36 mouse cellular contexts compared by ENCODE assay signal in genomic region chr8:122488387-122488786, GRCm38 (mm10). TPM values are rescaled to one million over a fixed set of nuclear protein-coding genes. Genes with fewer than 3 reads are reported as not detected.
DNase-seq lines count a peak whose midpoint lies in the region; ATAC-seq and TF ChIP-seq lines count a peak whose summit lies in the region.
"Had no signal": no experiment of that assay in that cellular context is flagged by ENCODE, and none has a peak within 500 bp of the region (broad histone marks: within the 10 kb centered on the region; RNA-seq: fewer than 3 reads in every experiment).

No protein-coding gene starts in this region.

- H3K9ac ChIP-seq in hindbrain, postnatal 0 days (replicated peaks; ENCODE audit: low read length) = no peak overlapping the region
- H3K9ac ChIP-seq: forebrain, embryonic 12.5 days; heart, embryonic 13.5 days; hindbrain, embryonic 15.5 days; kidney, embryonic 15.5 days; limb, embryonic 13.5 days; liver, embryonic 12.5 days; liver, postnatal 0 days; midbrain, embryonic 13.5 days had no signal

- TF ChIP-seq CTCF in hindbrain, postnatal 0 days (IDR thresholded peaks at IDR 0.05; ENCODE audit: low read depth) = no peak
- TF ChIP-seq CTCF in brain, embryonic 14.5 days (IDR thresholded peaks at IDR 0.05; ENCODE audit: borderline replicate concordance, extremely low read depth, insufficient read depth, insufficient read length) = no peak

- DNase-seq in cerebellum, postnatal 10 days = peak; percentile 85 to 88
- DNase-seq in hindbrain, postnatal 0 days (ENCODE audit: low spot score) = peak; percentile 48
- no peak for DNase-seq in hindbrain, embryonic 10.5 days (ENCODE audit: low spot score)
- DNase-seq in brain, embryonic 14.5 days (ENCODE audit: low read depth) = peak; percentile 22
- DNase-seq in layer of hippocampus, postnatal 14 days (ENCODE audit: low spot score in 2 of 2) = peak; percentile 47 to 73
- no peak for DNase-seq in lung, adult 18-20 months
- DNase-seq: adrenal gland, adult 2 months; adrenal gland, postnatal 36 days; cerebellum, adult 9-10 months; heart, postnatal 10 days; kidney, adult 18-20 months; kidney, postnatal 25 days; liver, postnatal 0 days; lung, postnatal 4 days; right cerebral cortex, postnatal 14 days; thymus, postnatal 4 days had no signal

- WGBS in hindbrain, postnatal 0 days = 65% methylated on average over 9 of the region's 9 CpGs
- 93% methylated on average over 9 of the region's 9 CpGs for WGBS in hindbrain, embryonic 10.5 days

- no peak overlapping the region; the same call in 1 of the 2 replicates for H3K27ac ChIP-seq in hindbrain, postnatal 0 days
- H3K27ac ChIP-seq in hindbrain, embryonic 10.5 days = no peak overlapping the region
- H3K27ac ChIP-seq: forebrain, embryonic 12.5 days; heart, embryonic 13.5 days; hindbrain, embryonic 15.5 days; kidney, embryonic 15.5 days; limb, embryonic 13.5 days; liver, embryonic 12.5 days; midbrain, embryonic 13.5 days had no signal

- no peak for TF ChIP-seq POLR2A in brain, embryonic 14.5 days (IDR thresholded peaks at IDR 0.05; ENCODE audit: borderline replicate concordance, extremely low read depth, insufficient read depth, insufficient read length, poor library complexity, severe bottlenecking)

- no peaks in the 10 kb centered on the region for H3K4me1 ChIP-seq in hindbrain, postnatal 0 days (ENCODE audit: insufficient read depth, low read length)
- H3K4me1 ChIP-seq in hindbrain, embryonic 10.5 days (replicated peaks) = no peaks in the 10 kb centered on the region
- H3K4me1 ChIP-seq: forebrain, embryonic 12.5 days; heart, embryonic 13.5 days; hindbrain, embryonic 15.5 days; kidney, embryonic 15.5 days; limb, embryonic 13.5 days; liver, embryonic 12.5 days; midbrain, embryonic 13.5 days had no signal

- no peak overlapping the region for H3K4me2 ChIP-seq in hindbrain, postnatal 0 days (ENCODE audit: low read depth, low read length)
- H3K4me2 ChIP-seq: forebrain, embryonic 12.5 days; heart, embryonic 13.5 days; hindbrain, embryonic 15.5 days; kidney, embryonic 15.5 days; limb, embryonic 13.5 days; liver, embryonic 12.5 days; midbrain, embryonic 13.5 days had no signal

- H3K4me3 ChIP-seq in hindbrain, postnatal 0 days (ENCODE audit: low read length) = no peak overlapping the region
- H3K4me3 ChIP-seq in hindbrain, embryonic 10.5 days = no peak overlapping the region
- H3K4me3 ChIP-seq: erythroblast, embryonic 14.5 days; forebrain, embryonic 12.5 days; heart, embryonic 13.5 days; hindbrain, embryonic 15.5 days; kidney, embryonic 15.5 days; limb, embryonic 13.5 days; liver, embryonic 12.5 days; midbrain, embryonic 13.5 days had no signal

- ATAC-seq in cerebellum, adult (ENCODE audit: insufficient number of reproducible peaks, low FRiP score, low TSS enrichment) = no peak
- ATAC-seq in hindbrain, postnatal 0 days = no peak
- ATAC-seq: activated CD4-positive, CD25-positive, alpha-beta regulatory T cell, adult 4 months; liver, embryonic 12.5 days; liver, postnatal 0 days; lung, postnatal 0 days; midbrain, embryonic 13.5 days had no signal

- no peaks in the 10 kb centered on the region for H3K9me3 ChIP-seq in hindbrain, postnatal 0 days (ENCODE audit: low read length)
- H3K9me3 ChIP-seq in hindbrain, embryonic 10.5 days = no peaks in the 10 kb centered on the region
- H3K9me3 ChIP-seq: heart, embryonic 13.5 days; hindbrain, embryonic 15.5 days; kidney, embryonic 15.5 days; limb, embryonic 13.5 days; liver, embryonic 12.5 days; midbrain, embryonic 13.5 days had no signal

- peaks cover 11% of the 10 kb centered on the region for H3K36me3 ChIP-seq in hindbrain, postnatal 0 days (ENCODE audit: insufficient read depth, low read length)
- H3K36me3 ChIP-seq in hindbrain, embryonic 10.5 days = peaks cover 78% of the 10 kb centered on the region

- no peaks in the 10 kb centered on the region for H3K27me3 ChIP-seq in hindbrain, postnatal 0 days (ENCODE audit: insufficient read depth, low read length)
- H3K27me3 ChIP-seq in hindbrain, embryonic 10.5 days (ENCODE audit: insufficient read depth, poor library complexity, severe bottlenecking) = no peaks in the 10 kb centered on the region
- H3K27me3 ChIP-seq: CH12.LX; forebrain, embryonic 12.5 days; heart, embryonic 13.5 days; hindbrain, embryonic 15.5 days; kidney, embryonic 15.5 days; limb, embryonic 13.5 days; liver, embryonic 12.5 days; megakaryocyte, embryonic 14.5 days; midbrain, embryonic 13.5 days had no signal

RNA-seq across cellular contexts. Expression of gene Ctu2, which starts 12.4 kb away (rescaled TPM):
- total RNA-seq in hindbrain, postnatal 0 days (2014; rRNA removed) = 39.9 and 49.8 TPM in 2 replicates
- polyA plus RNA-seq in hindbrain, postnatal 0 days (2015; fragmentation: Nextera tagmentation; extraction: Ambion mirVana) = 85.4 and 93.6 TPM in 2 replicates
- polyA plus RNA-seq in hindbrain, embryonic 10.5 days (2016; fragmentation: Nextera tagmentation; extraction: Ambion mirVana) = 74.1 and 74.7 TPM in 2 replicates
- 58.5 and 74.9 TPM in 2 replicates for polyA plus RNA-seq in brain, embryonic 14.5 days (2012; rRNA removed)
- 10 to 100 TPM; 27.6 to 28.9 TPM for total RNA-seq in layer of hippocampus, postnatal 14 days (2021)

RNA-seq across cellular contexts. Expression of gene Rnf166, which starts 12.5 kb away (rescaled TPM):
- total RNA-seq in hindbrain, postnatal 0 days (2014; rRNA removed) = 37.4 and 48.8 TPM in 2 replicates
- 22.6 and 27.0 TPM in 2 replicates for polyA plus RNA-seq in hindbrain, postnatal 0 days (2015; fragmentation: Nextera tagmentation; extraction: Ambion mirVana)
- polyA plus RNA-seq in hindbrain, embryonic 10.5 days (2016; fragmentation: Nextera tagmentation; extraction: Ambion mirVana) = 31.8 and 33.6 TPM in 2 replicates
- polyA plus RNA-seq in brain, embryonic 14.5 days (2012; rRNA removed) = 59.5 and 80.9 TPM in 2 replicates
- 10 to 100 TPM; 20.0 to 23.3 TPM for total RNA-seq in layer of hippocampus, postnatal 14 days (2021)

RNA-seq across cellular contexts. Expression of gene Snai3, which starts 27.9 kb away (rescaled TPM):
- total RNA-seq in hindbrain, postnatal 0 days (2014; rRNA removed) = not detected in 2 replicates
- not detected in 2 replicates for polyA plus RNA-seq in hindbrain, postnatal 0 days (2015; fragmentation: Nextera tagmentation; extraction: Ambion mirVana)
- 0.16 TPM in 1 of 2 replicates, not detected in the other for polyA plus RNA-seq in hindbrain, embryonic 10.5 days (2016; fragmentation: Nextera tagmentation; extraction: Ambion mirVana)
- not detected in 2 replicates for polyA plus RNA-seq in brain, embryonic 14.5 days (2012; rRNA removed)
- not detected for total RNA-seq in layer of hippocampus, postnatal 14 days (2021)
- total RNA-seq: adrenal gland, adult 2 months; adrenal gland, postnatal 36 days; common myeloid progenitor, adult 5-6 weeks; hematopoietic stem cell, adult 5-6 weeks; layer of hippocampus, postnatal 25 days; left cerebral cortex, postnatal 14 days; monocyte, adult 5-6 weeks had no signal
- polyA plus RNA-seq: erythroblast, embryonic 14.5 days; forebrain, embryonic 12.5 days; hindbrain, embryonic 15.5 days; midbrain, embryonic 13.5 days; neural tube, embryonic 14.5 days had no signal

RNA-seq across cellular contexts. Expression of gene Mvd, which starts 45.2 kb away (rescaled TPM):
- total RNA-seq in hindbrain, postnatal 0 days (2014; rRNA removed) = 67.1 and 89.6 TPM in 2 replicates
- polyA plus RNA-seq in hindbrain, postnatal 0 days (2015; fragmentation: Nextera tagmentation; extraction: Ambion mirVana) = 55.2 and 55.5 TPM in 2 replicates
- polyA plus RNA-seq in hindbrain, embryonic 10.5 days (2016; fragmentation: Nextera tagmentation; extraction: Ambion mirVana) = 61.8 and 65.1 TPM in 2 replicates
- 60.8 and 63.9 TPM in 2 replicates for polyA plus RNA-seq in brain, embryonic 14.5 days (2012; rRNA removed)
- 10 to 100 TPM; 38.8 to 45.5 TPM for total RNA-seq in layer of hippocampus, postnatal 14 days (2021)

RNA-seq across cellular contexts. Expression of gene Cyba, which starts 55.7 kb away (rescaled TPM):
- total RNA-seq in hindbrain, postnatal 0 days (2014; rRNA removed) = 19.6 and 30.6 TPM in 2 replicates
- 44.0 and 46.2 TPM in 2 replicates for polyA plus RNA-seq in hindbrain, postnatal 0 days (2015; fragmentation: Nextera tagmentation; extraction: Ambion mirVana)
- polyA plus RNA-seq in hindbrain, embryonic 10.5 days (2016; fragmentation: Nextera tagmentation; extraction: Ambion mirVana) = 75.4 and 76.6 TPM in 2 replicates
- 22.3 and 25.7 TPM in 2 replicates for polyA plus RNA-seq in brain, embryonic 14.5 days (2012; rRNA removed)
- 10 to 100 TPM in 1 of 2 experiments, 1 to 10 TPM in 1; 8.9 to 14.5 TPM for total RNA-seq in layer of hippocampus, postnatal 14 days (2021)
- polyA plus RNA-seq: C2C12 had no signal

Comparison
In these comparisons a context has a peak if more than half of its experiments do, and no peak if none do; other contexts are left out.
1. DNase-seq: peak in cerebellum, postnatal 10 days (2 of 2), hindbrain, postnatal 0 days (single experiment), brain, embryonic 14.5 days (single experiment) and layer of hippocampus, postnatal 14 days (2 of 2); none in hindbrain, embryonic 10.5 days (single experiment) and lung, adult 18-20 months (0 of 2).